Mouse (Mus musculus) liver, embryonic 16.5 days (tissue): ENCODE measurements around the gene Akt2. TPM values are rescaled to one million over a fixed set of nuclear protein-coding genes. Genes with fewer than 3 reads are reported as not detected.
"Not testable (repeated sequence)": the region's sequence is repeated elsewhere in the genome, so short reads cannot be mapped to it uniquely, and the experiment has no call there.

Experiments
- ATAC-seq: fragments of 200-750 bp; cut with Nextera tagmentation; 2 replicates; pipeline ENCODE4 v1.8.0; 2017; ENCODE audit warnings: low read depth, mild to moderate bottlenecking, moderate number of reproducible peaks, moderate library complexity
- H3K27ac ChIP-seq: fragments of 300-500 bp; sonication (generic); 2 replicates; pipeline ENCODE4 v1.5.1; 2014; ENCODE audit warnings: mild to moderate bottlenecking, low read length
- H3K27me3 ChIP-seq: fragments of 300-500 bp; sonication (generic); 2 replicates; pipeline ENCODE4 v1.6.1; 2014; ENCODE audit warnings: low read depth, low read length, mixed read lengths; ENCODE audit not compliant: control insufficient read depth, insufficient read depth
- H3K36me3 ChIP-seq: fragments of 300-500 bp; sonication (generic); 2 replicates; pipeline ENCODE4 v1.6.1; 2014; ENCODE audit warnings: mild to moderate bottlenecking; ENCODE audit not compliant: control insufficient read depth, insufficient read depth
- H3K4me1 ChIP-seq: fragments of 300-500 bp; sonication (generic); 2 replicates; pipeline ENCODE4 v1.6.1; 2014; ENCODE audit warnings: low read depth, low read length, mixed read lengths; ENCODE audit not compliant: control insufficient read depth
- H3K4me2 ChIP-seq: fragments of 300-500 bp; sonication (generic); 2 replicates; pipeline ENCODE4 v1.6.1; 2014; ENCODE audit warnings: low read depth, low read length, mixed read lengths
- H3K4me3 ChIP-seq: fragments of 300-500 bp; sonication (generic); 2 replicates; pipeline ENCODE4 v1.5.1; 2014; ENCODE audit warnings: low read depth, mild to moderate bottlenecking, low read length
- H3K9ac ChIP-seq: fragments of 300-500 bp; sonication (generic); 2 replicates; pipeline ENCODE4 v1.6.1; 2014; ENCODE audit warnings: low read depth, low read length
- H3K9me3 ChIP-seq: fragments of 300-500 bp; sonication (generic); replicated peaks from 2 replicates; pipeline ENCODE4 v1.6.1; 2016; ENCODE audit warnings: low read length; ENCODE audit not compliant: control insufficient read depth
- WGBS: fragments of 180-500 bp; shearing (Covaris S2); extraction: QIAGEN DNeasy Blood & Tissue Kit; methylation state at CpG from one replicate; pipeline ENCODE4 v1.1.7; 2014; ENCODE audit not compliant: insufficient replicate concordance; 5-methylcytosine and 5-hydroxymethylcytosine counted together
- polyA plus RNA-seq: library from polyadenylated mRNA; unstranded; fragments of >200 nt; fragmentation: Nextera tagmentation; extraction: Ambion mirVana; gene quantifications from 2 replicates; pipeline ENCODE4 v1.2.1, GENCODE M21; 2015

Gene Akt2
- polyA plus RNA-seq, 1 experiment from 2014 or later: 26.3 TPM

- Histone ChIP-seq H3K9ac (no peak overlapping the region), H3K4me1 (no peaks in the 10 kb centered on the region), H3K4me3 (no peak overlapping the region), H3K36me3 (peaks cover 21% of the 10 kb centered on the region), H3K4me2 (no peak overlapping the region), H3K9me3 (no peaks in the 10 kb centered on the region), H3K27ac (no peak overlapping the region), H3K27me3 (no peaks in the 10 kb centered on the region)
- WGBS: 74% methylated on average over 1 of the region's 1 CpGs
- no peak for ATAC-seq
Measured at GRCm38 (mm10) chr7:27622234-27622633, 30.9 kb downstream of the Akt2 start.

DNA sequence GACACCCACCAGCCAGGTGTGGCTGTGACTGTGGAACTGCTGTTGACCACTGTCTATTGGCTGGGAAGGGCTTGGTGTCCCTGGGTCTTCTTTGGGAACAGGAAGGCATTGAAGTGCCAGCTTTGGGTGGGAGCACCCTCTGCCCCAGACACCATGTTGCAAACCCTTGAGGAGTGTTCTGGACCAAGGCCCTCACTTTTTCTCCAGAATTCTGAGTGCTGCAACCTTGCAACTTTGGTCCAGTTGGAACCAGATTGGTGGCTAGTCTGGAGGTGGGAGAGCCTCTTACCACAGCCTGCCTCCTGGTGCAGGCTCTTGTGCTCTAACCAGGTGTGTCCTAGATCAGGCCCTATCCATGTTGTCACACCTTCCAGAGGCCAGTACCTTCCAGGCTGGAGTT, 33.6 kb downstream of the Akt2 start:
- Histone ChIP-seq H3K9ac (no peak overlapping the region), H3K27me3 (no peaks in the 10 kb centered on the region), H3K4me3 (no peak overlapping the region), H3K27ac (no peak overlapping the region), H3K36me3 (peaks cover 25% of the 10 kb centered on the region), H3K9me3 (no peaks in the 10 kb centered on the region), H3K4me1 (no peaks in the 10 kb centered on the region), H3K4me2 (no peak overlapping the region)
- no peak for ATAC-seq

GRCm38 (mm10) chr7:27627707-27628106, 36.4 kb downstream of the Akt2 start:
- ATAC-seq: no peak
- peaks cover 19% of the 10 kb centered on the region for H3K36me3 ChIP-seq
- H3K4me1 ChIP-seq: no peaks in the 10 kb centered on the region
- H3K27me3 ChIP-seq: no peaks in the 10 kb centered on the region
- no peak overlapping the region for H3K4me2 ChIP-seq
- no peak overlapping the region for H3K4me3 ChIP-seq
- H3K9ac ChIP-seq: no peak overlapping the region
- H3K27ac ChIP-seq: no peak overlapping the region
- WGBS: 79% methylated on average over 7 of the region's 7 CpGs
- H3K9me3 ChIP-seq: no peaks in the 10 kb centered on the region

DNA sequence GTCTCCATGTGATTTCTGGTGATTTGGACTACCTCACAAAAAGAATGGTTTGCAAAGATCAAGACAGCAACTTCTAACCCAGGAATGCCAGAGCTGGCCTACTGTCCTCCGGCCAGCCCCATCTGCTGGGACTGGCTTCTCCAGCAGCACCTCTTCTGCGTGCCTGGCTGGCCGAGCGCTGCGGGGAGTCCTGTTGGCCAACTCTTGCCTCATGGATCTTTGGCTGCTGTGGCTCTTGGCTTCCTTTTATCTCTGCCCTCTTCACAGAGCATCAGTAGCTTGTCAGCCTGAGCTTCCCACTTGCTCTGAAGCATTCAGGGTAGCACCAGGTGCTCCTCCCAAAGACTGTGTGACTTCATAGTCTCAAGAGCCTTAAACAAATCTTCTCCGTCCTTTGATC, 36.8 kb downstream of the Akt2 start:
- Histone ChIP-seq H3K4me2 (no peak overlapping the region), H3K27ac (no peak overlapping the region), H3K4me1 (no peaks in the 10 kb centered on the region), H3K36me3 (peaks cover 24% of the 10 kb centered on the region), H3K9me3 (no peaks in the 10 kb centered on the region), H3K4me3 (no peak overlapping the region), H3K9ac (no peak overlapping the region), H3K27me3 (no peaks in the 10 kb centered on the region)
- ATAC-seq: no peak
- WGBS: 90% methylated on average over 6 of the region's 6 CpGs

- WGBS: 90% methylated on average over 7 of the region's 7 CpGs
- not testable (repeated sequence) for H3K27me3 ChIP-seq, H3K4me3 ChIP-seq, H3K4me2 ChIP-seq, H3K4me1 ChIP-seq, ATAC-seq, H3K9ac ChIP-seq, H3K27ac ChIP-seq, H3K9me3 ChIP-seq
- H3K36me3 ChIP-seq: peaks cover 28% of the 10 kb centered on the region
Measured at GRCm38 (mm10) chr7:27628816-27629215, 37.5 kb downstream of the Akt2 start.

- no peak overlapping the region for H3K9ac ChIP-seq
- no peak overlapping the region for H3K4me2 ChIP-seq
- no peak for ATAC-seq
- H3K36me3 ChIP-seq: peaks cover 33% of the 10 kb centered on the region
- no peak overlapping the region for H3K4me3 ChIP-seq
- no peaks in the 10 kb centered on the region for H3K27me3 ChIP-seq
- WGBS: 88% methylated on average over 4 of the region's 4 CpGs
- H3K4me1 ChIP-seq: no peaks in the 10 kb centered on the region
- H3K9me3 ChIP-seq: no peaks in the 10 kb centered on the region
- no peak overlapping the region for H3K27ac ChIP-seq
Measured at GRCm38 (mm10) chr7:27631439-27631838, 40.1 kb downstream of the Akt2 start.

DNA sequence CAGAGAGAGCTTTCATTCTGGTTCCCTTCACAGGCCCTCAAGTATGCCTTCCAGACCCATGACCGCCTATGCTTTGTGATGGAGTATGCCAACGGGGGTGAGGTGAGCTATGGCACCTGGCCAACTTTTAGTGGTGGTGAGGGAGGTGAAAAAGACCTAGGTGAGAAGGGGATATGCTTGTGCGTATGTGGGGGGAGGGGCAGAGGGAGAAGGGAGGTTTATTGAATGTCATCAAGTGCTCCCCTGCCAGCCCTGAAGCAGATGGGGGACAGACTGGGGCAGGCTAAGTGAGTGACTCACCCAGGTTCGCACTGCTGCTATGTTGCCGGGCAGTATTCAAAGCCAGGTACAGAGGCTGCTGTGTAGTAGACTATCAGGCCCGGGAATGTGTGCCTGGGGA, 41.8 kb downstream of the Akt2 start:
- H3K4me3 ChIP-seq: no peak overlapping the region
- ATAC-seq: no peak
- no peak overlapping the region for H3K4me2 ChIP-seq
- no peak overlapping the region for H3K27ac ChIP-seq
- H3K36me3 ChIP-seq: peaks cover 34% of the 10 kb centered on the region
- H3K9ac ChIP-seq: no peak overlapping the region
- no peaks in the 10 kb centered on the region for H3K9me3 ChIP-seq
- WGBS: 82% methylated on average over 6 of the region's 6 CpGs
- no peaks in the 10 kb centered on the region for H3K27me3 ChIP-seq
- H3K4me1 ChIP-seq: no peaks in the 10 kb centered on the region

DNA sequence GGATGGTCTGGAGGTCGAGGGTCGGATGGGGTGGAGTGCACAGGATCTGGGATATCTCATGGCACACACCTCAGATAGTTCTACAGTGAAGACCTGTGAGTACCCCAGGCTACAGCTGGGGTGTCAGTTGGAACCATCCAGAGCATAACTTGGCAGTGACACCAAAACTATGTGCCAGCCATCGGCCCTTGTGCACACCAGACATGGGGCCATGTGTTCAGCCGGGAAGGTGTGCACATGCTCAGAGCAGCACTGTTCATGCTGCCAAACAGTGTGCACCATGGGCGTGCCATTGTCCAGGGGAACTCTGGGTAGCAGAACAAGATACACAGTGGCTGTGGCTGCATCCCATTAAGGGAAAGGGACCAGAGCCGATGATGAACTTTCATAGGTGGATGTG, 43.3 kb downstream of the Akt2 start:
- Histone ChIP-seq H3K9me3 (no peaks in the 10 kb centered on the region), H3K36me3 (peaks cover 28% of the 10 kb centered on the region), H3K4me3 (no peak overlapping the region), H3K27me3 (no peaks in the 10 kb centered on the region), H3K4me2 (no peak overlapping the region), H3K27ac (no peak overlapping the region), H3K9ac (no peak overlapping the region), H3K4me1 (no peaks in the 10 kb centered on the region)
- no peak for ATAC-seq
- 75% methylated on average over 6 of the region's 6 CpGs for WGBS

DNA sequence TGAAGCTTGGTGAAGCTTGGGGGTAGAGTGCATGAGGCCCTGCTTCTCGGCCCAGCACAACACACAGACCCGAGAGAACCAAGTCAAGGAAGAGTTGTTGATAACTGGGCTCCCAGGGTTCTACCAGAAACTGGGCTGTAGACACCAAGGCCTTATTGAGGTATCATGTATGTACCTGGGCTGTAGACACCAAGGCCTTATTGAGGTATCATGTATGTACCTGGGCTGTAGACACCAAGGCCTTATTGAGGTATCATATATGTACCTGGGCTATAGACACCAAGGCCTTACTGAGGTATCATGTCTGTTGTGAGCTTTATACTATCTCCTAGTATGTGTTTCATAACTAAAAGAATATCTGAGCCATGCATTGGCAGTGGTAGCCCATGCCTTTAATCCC, 43.7 kb downstream of the Akt2 start:
- not testable (repeated sequence) for ATAC-seq

DNA sequence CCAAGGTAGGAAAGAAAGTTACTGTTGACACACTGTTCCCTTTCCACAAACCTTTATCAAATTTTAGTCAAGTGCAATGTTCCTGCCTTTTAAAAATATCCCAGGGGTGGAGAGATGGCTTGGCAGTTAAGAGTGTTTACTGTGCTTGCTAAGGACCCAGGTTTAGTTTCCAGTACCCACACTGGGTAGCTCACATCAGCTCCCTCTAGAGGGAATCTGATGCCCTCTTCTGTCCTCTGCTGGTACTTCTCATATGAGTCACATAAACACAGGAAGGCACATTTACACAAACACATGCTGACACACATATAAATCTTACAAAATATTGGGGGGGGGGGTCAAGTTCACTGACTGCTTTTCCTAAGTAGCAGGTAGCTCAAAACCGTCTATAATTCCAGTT, 53.1 kb downstream of the Akt2 start:
- no peak overlapping the region for H3K4me3 ChIP-seq
- H3K4me2 ChIP-seq: no peak overlapping the region
- ATAC-seq: no peak
- no peaks in the 10 kb centered on the region for H3K4me1 ChIP-seq
- no peaks in the 10 kb centered on the region for H3K27me3 ChIP-seq
- H3K27ac ChIP-seq: no peak overlapping the region
- H3K9ac ChIP-seq: no peak overlapping the region
- 25% methylated on average over 1 of the region's 1 CpGs for WGBS
- H3K9me3 ChIP-seq: no peaks in the 10 kb centered on the region
- no peaks in the 10 kb centered on the region for H3K36me3 ChIP-seq

More for the DNA sequence above, 43.7 kb downstream of the Akt2 start:
- not testable (repeated sequence) for H3K4me3 ChIP-seq, H3K27ac ChIP-seq, H3K4me2 ChIP-seq, H3K9me3 ChIP-seq, H3K27me3 ChIP-seq, H3K4me1 ChIP-seq, H3K9ac ChIP-seq
- peaks cover 28% of the 10 kb centered on the region for H3K36me3 ChIP-seq
- 82% methylated on average over 2 of the region's 2 CpGs for WGBS
